Mouse (Mus musculus): Measurements from ENCODE around the gene Miga2. TPM values are rescaled to one million over a fixed set of nuclear protein-coding genes. Genes with fewer than 3 reads are reported as not detected.
A peak's percentile ranks its signal among the peaks of the same experiment; 100 is the strongest.

Miga2 gene
- polyA plus RNA-seq, 1 experiment, result 46.8 TPM

GRCm38 (mm10) chr2:30372726-30373125, 8.7 kb downstream of the Miga2 start:
- Histone ChIP-seq H3K36me3 (ENCODE audit: control insufficient read depth, insufficient read depth, low read length) (no peaks in the 10 kb centered on the region; the same call in none of the 2 replicates), H3K4me3 (ENCODE audit: insufficient read depth, low read depth, low read length) (no peak overlapping the region), H3K27ac (ENCODE audit: insufficient read depth, low read depth, low read length) (no peak overlapping the region), H3K4me1 (ENCODE audit: control insufficient read depth, insufficient read depth, low read length) (no peaks in the 10 kb centered on the region), H3K27me3 (replicated peaks; ENCODE audit: control insufficient read depth, insufficient read depth, low read length) (no peaks in the 10 kb centered on the region)
- no peak for DNase-seq
- 97% methylated on average over 5 of the region's 5 CpGs for WGBS
- TF ChIP-seq CTCF (conservative IDR thresholded peaks at IDR 0.05; ENCODE audit: insufficient read depth, insufficient read length, low read depth, low read length) (no peak), POLR2A (IDR thresholded peaks at IDR 0.05; ENCODE audit: low read depth, low read length) (no peak)

GRCm38 (mm10) chr2:30375893-30376292, 11.9 kb downstream of the Miga2 start:
- 93% methylated on average over 10 of the region's 10 CpGs for WGBS
- H3K4me3 ChIP-seq (ENCODE audit: insufficient read depth, low read depth, low read length), result no peak overlapping the region
- H3K4me1 ChIP-seq (ENCODE audit: control insufficient read depth, insufficient read depth, low read length), result no peaks in the 10 kb centered on the region
- TF ChIP-seq POLR2A (IDR thresholded peaks at IDR 0.05; ENCODE audit: low read depth, low read length), result no peak
- no peak for TF ChIP-seq CTCF (conservative IDR thresholded peaks at IDR 0.05; ENCODE audit: insufficient read depth, insufficient read length, low read depth, low read length)
- DNase-seq, result no peak
- H3K27ac ChIP-seq (ENCODE audit: insufficient read depth, low read depth, low read length), result no peak overlapping the region
- no peaks in the 10 kb centered on the region; the same call in none of the 2 replicates for H3K36me3 ChIP-seq (ENCODE audit: control insufficient read depth, insufficient read depth, low read length)
- H3K27me3 ChIP-seq (replicated peaks; ENCODE audit: control insufficient read depth, insufficient read depth, low read length), result no peaks in the 10 kb centered on the region

GRCm38 (mm10) chr2:30377721-30378120, 13.7 kb downstream of the Miga2 start:
- 77% methylated on average over 5 of the region's 5 CpGs for WGBS
- Histone ChIP-seq H3K27me3 (replicated peaks; ENCODE audit: control insufficient read depth, insufficient read depth, low read length) (no peaks in the 10 kb centered on the region), H3K4me1 (ENCODE audit: control insufficient read depth, insufficient read depth, low read length) (no peaks in the 10 kb centered on the region), H3K4me3 (ENCODE audit: insufficient read depth, low read depth, low read length) (no peak overlapping the region), H3K36me3 (ENCODE audit: control insufficient read depth, insufficient read depth, low read length) (no peaks in the 10 kb centered on the region; the same call in none of the 2 replicates), H3K27ac (ENCODE audit: insufficient read depth, low read depth, low read length) (no peak overlapping the region)
- TF ChIP-seq POLR2A (IDR thresholded peaks at IDR 0.05; ENCODE audit: low read depth, low read length) (no peak), CTCF (conservative IDR thresholded peaks at IDR 0.05; ENCODE audit: insufficient read depth, insufficient read length, low read depth, low read length) (peak; percentile 29; the same call in 1 of the 2 replicates)
- DNase-seq, result no peak

GRCm38 (mm10) chr2:30379307-30379706, 15.3 kb downstream of the Miga2 start:
- Histone ChIP-seq H3K27me3 (replicated peaks; ENCODE audit: control insufficient read depth, insufficient read depth, low read length) (no peaks in the 10 kb centered on the region), H3K4me3 (ENCODE audit: insufficient read depth, low read depth, low read length) (no peak overlapping the region), H3K36me3 (ENCODE audit: control insufficient read depth, insufficient read depth, low read length) (no peaks in the 10 kb centered on the region; the same call in 1 of the 2 replicates), H3K27ac (ENCODE audit: insufficient read depth, low read depth, low read length) (no peak overlapping the region), H3K4me1 (ENCODE audit: control insufficient read depth, insufficient read depth, low read length) (no peaks in the 10 kb centered on the region)
- WGBS, result 78% methylated on average over 7 of the region's 7 CpGs
- no peak for TF ChIP-seq POLR2A (IDR thresholded peaks at IDR 0.05; ENCODE audit: low read depth, low read length)
- TF ChIP-seq CTCF (conservative IDR thresholded peaks at IDR 0.05; ENCODE audit: insufficient read depth, insufficient read length, low read depth, low read length), result no peak
- DNase-seq, result no peak

- WGBS, result 91% methylated on average over 10 of the region's 10 CpGs
- H3K4me1 ChIP-seq (ENCODE audit: control insufficient read depth, insufficient read depth, low read length), result no peaks in the 10 kb centered on the region
- H3K4me3 ChIP-seq (ENCODE audit: insufficient read depth, low read depth, low read length), result no peak overlapping the region
- H3K27ac ChIP-seq (ENCODE audit: insufficient read depth, low read depth, low read length), result no peak overlapping the region
- H3K36me3 ChIP-seq (ENCODE audit: control insufficient read depth, insufficient read depth, low read length), result no peaks in the 10 kb centered on the region; the same call in 1 of the 2 replicates
- TF ChIP-seq CTCF (conservative IDR thresholded peaks at IDR 0.05; ENCODE audit: insufficient read depth, insufficient read length, low read depth, low read length) (no peak), POLR2A (IDR thresholded peaks at IDR 0.05; ENCODE audit: low read depth, low read length) (no peak)
- no peaks in the 10 kb centered on the region for H3K27me3 ChIP-seq (replicated peaks; ENCODE audit: control insufficient read depth, insufficient read depth, low read length)
- DNase-seq, result no peak
Observed at GRCm38 (mm10) chr2:30380564-30381376, 16.7 kb downstream of the Miga2 start.

GRCm38 (mm10) chr2:30381377-30381725, 17.3 kb downstream of the Miga2 start:
- no peaks in the 10 kb centered on the region; the same call in 1 of the 2 replicates for H3K36me3 ChIP-seq (ENCODE audit: control insufficient read depth, insufficient read depth, low read length)
- H3K4me3 ChIP-seq (ENCODE audit: insufficient read depth, low read depth, low read length), result no peak overlapping the region
- TF ChIP-seq CTCF (conservative IDR thresholded peaks at IDR 0.05; ENCODE audit: insufficient read depth, insufficient read length, low read depth, low read length) (no peak), POLR2A (IDR thresholded peaks at IDR 0.05; ENCODE audit: low read depth, low read length) (no peak)
- DNase-seq, result no peak
- no peaks in the 10 kb centered on the region for H3K27me3 ChIP-seq (replicated peaks; ENCODE audit: control insufficient read depth, insufficient read depth, low read length)
- no peak overlapping the region for H3K27ac ChIP-seq (ENCODE audit: insufficient read depth, low read depth, low read length)
- no peaks in the 10 kb centered on the region for H3K4me1 ChIP-seq (ENCODE audit: control insufficient read depth, insufficient read depth, low read length)
- 97% methylated on average over 4 of the region's 4 CpGs for WGBS

- Histone ChIP-seq H3K27me3 (replicated peaks; ENCODE audit: control insufficient read depth, insufficient read depth, low read length) (no peaks in the 10 kb centered on the region), H3K27ac (ENCODE audit: insufficient read depth, low read depth, low read length) (no peak overlapping the region), H3K4me3 (ENCODE audit: insufficient read depth, low read depth, low read length) (no peak overlapping the region), H3K4me1 (ENCODE audit: control insufficient read depth, insufficient read depth, low read length) (no peaks in the 10 kb centered on the region), H3K36me3 (ENCODE audit: control insufficient read depth, insufficient read depth, low read length) (no peaks in the 10 kb centered on the region)
- 59% methylated on average over 5 of the region's 5 CpGs for WGBS
- no peak for DNase-seq
- TF ChIP-seq POLR2A (IDR thresholded peaks at IDR 0.05; ENCODE audit: low read depth, low read length) (no peak), CTCF (conservative IDR thresholded peaks at IDR 0.05; ENCODE audit: insufficient read depth, insufficient read length, low read depth, low read length) (no peak)
Observed at GRCm38 (mm10) chr2:30384814-30385213, 20.8 kb downstream of the Miga2 start.

Measured in kidney, adult 2 months (tissue).